Mouse (Mus musculus): ENCODE results near the gene Cyth1. TPM values are rescaled to one million over a fixed set of nuclear protein-coding genes. Genes with fewer than 3 reads are reported as not detected.

Gene Cyth1
- total RNA-seq, 4 experiments from 2014 or later: 62.7 to 77.3 (median 68.8) TPM

GRCm38 (mm10) chr11:118254159-118254951 lies 6.0 kb upstream of the Cyth1 start:
- DNase-seq (ENCODE audit: low spot score in 2 of 2): peak in 1 of 2 experiments; percentile 48

GRCm38 (mm10) chr11:118253447-118254158 lies 5.2 kb upstream of the Cyth1 start:
- no peak for DNase-seq (ENCODE audit: low spot score in 2 of 2)

GRCm38 (mm10) chr11:118249012-118249383 lies 606 bp upstream of the Cyth1 start:
- DNase-seq (ENCODE audit: low spot score in 2 of 2): no peak

GRCm38 (mm10) chr11:118247359-118248095 lies 865 bp downstream of the Cyth1 start:
- peak in 1 of 2 experiments; percentile 19 for DNase-seq (ENCODE audit: low spot score in 2 of 2)

- DNase-seq (ENCODE audit: low spot score in 2 of 2): no peak
These were observed 1.7 kb downstream of the Cyth1 start for GRCm38 (mm10) chr11:118246724-118247123.

GRCm38 (mm10) chr11:118245130-118245529 lies 3.3 kb downstream of the Cyth1 start:
- no peak for DNase-seq (ENCODE audit: low spot score in 2 of 2)

GRCm38 (mm10) chr11:118243627-118244261 lies 4.6 kb downstream of the Cyth1 start:
- no peak for DNase-seq (ENCODE audit: low spot score in 2 of 2)

GRCm38 (mm10) chr11:118242506-118242905 lies 5.9 kb downstream of the Cyth1 start:
- no peak for DNase-seq (ENCODE audit: low spot score in 2 of 2)

- no peak for DNase-seq (ENCODE audit: low spot score in 2 of 2)
These were observed 8.0 kb downstream of the Cyth1 start for GRCm38 (mm10) chr11:118240388-118240787.

- DNase-seq (ENCODE audit: low spot score in 2 of 2): no peak
These were observed 8.9 kb downstream of the Cyth1 start for GRCm38 (mm10) chr11:118239281-118240198.

- DNase-seq (ENCODE audit: low spot score in 2 of 2): no peak
These were observed 11.7 kb downstream of the Cyth1 start for GRCm38 (mm10) chr11:118236520-118237190.

GRCm38 (mm10) chr11:118234929-118235328 lies 13.5 kb downstream of the Cyth1 start:
- DNase-seq (ENCODE audit: low spot score in 2 of 2): no peak

GRCm38 (mm10) chr11:118234500-118234899 lies 13.9 kb downstream of the Cyth1 start:
- DNase-seq (ENCODE audit: low spot score in 2 of 2): no peak

GRCm38 (mm10) chr11:118233924-118234323 lies 14.5 kb downstream of the Cyth1 start:
- DNase-seq (ENCODE audit: low spot score in 2 of 2): no peak

GRCm38 (mm10) chr11:118232314-118232831 lies 16.0 kb downstream of the Cyth1 start:
- no peak for DNase-seq (ENCODE audit: low spot score in 2 of 2)

GRCm38 (mm10) chr11:118229941-118230340 lies 18.5 kb downstream of the Cyth1 start:
- no peak for DNase-seq (ENCODE audit: low spot score in 2 of 2)

- DNase-seq (ENCODE audit: low spot score in 2 of 2): no peak
These were observed 20.7 kb downstream of the Cyth1 start for GRCm38 (mm10) chr11:118227650-118228049.

GRCm38 (mm10) chr11:118226850-118227249 lies 21.5 kb downstream of the Cyth1 start:
- DNase-seq (ENCODE audit: low spot score in 2 of 2): no peak

- DNase-seq (ENCODE audit: low spot score in 2 of 2): no peak
These were observed 22.5 kb downstream of the Cyth1 start for GRCm38 (mm10) chr11:118225862-118226261.
